Mouse (Mus musculus): ENCODE measurements around the gene Ankzf1. TPM values are rescaled to one million over a fixed set of nuclear protein-coding genes. Genes with fewer than 3 reads are reported as not detected.
"Not testable (repeated sequence)": the region's sequence is repeated elsewhere in the genome, so short reads cannot be mapped to it uniquely, and the experiment has no call there.

Ankzf1 gene
- polyA plus RNA-seq, 1 experiment: 14.5 TPM

- TF ChIP-seq CTCF (conservative IDR thresholded peaks at IDR 0.05; ENCODE audit: insufficient read depth, insufficient read length, low read depth, low read length): 0 out of 2 replicates have a peak, but pooled peaks have one; percentile 1
These were observed 40.5 kb downstream of the Ankzf1 start for GRCm38 (mm10) chr1:75232489-75232888.

GRCm38 (mm10) chr1:75234606-75235005 is 42.7 kb downstream of the Ankzf1 start:
- H3K4me1 ChIP-seq (ENCODE audit: control insufficient read depth, insufficient read depth, low read length): peaks cover 12% of the 10 kb centered on the region
- peak overlapping the region; percentile 26; the same call in 1 of the 2 replicates for H3K27ac ChIP-seq (ENCODE audit: insufficient read depth, low read depth, low read length)
- DNase-seq: peak; percentile 82
- TF ChIP-seq POLR2A (IDR thresholded peaks at IDR 0.05; ENCODE audit: low read depth, low read length) (no peak), CTCF (conservative IDR thresholded peaks at IDR 0.05; ENCODE audit: insufficient read depth, insufficient read length, low read depth, low read length) (peak; percentile 81)
- H3K36me3 ChIP-seq (ENCODE audit: control insufficient read depth, insufficient read depth, low read length): no peaks in the 10 kb centered on the region
- 2% methylated on average over 8 of the region's 8 CpGs for WGBS
- no peaks in the 10 kb centered on the region for H3K27me3 ChIP-seq (replicated peaks; ENCODE audit: control insufficient read depth, insufficient read depth, low read length)
- peak overlapping the region; percentile 32; the same call in 1 of the 2 replicates for H3K4me3 ChIP-seq (ENCODE audit: insufficient read depth, low read depth, low read length)

More at GRCm38 (mm10) chr1:75232489-75232888, 40.5 kb downstream of the Ankzf1 start:
- DNase-seq; H3K27me3 ChIP-seq (replicated peaks; ENCODE audit: control insufficient read depth, insufficient read depth, low read length); H3K4me3 ChIP-seq (ENCODE audit: insufficient read depth, low read depth, low read length); H3K27ac ChIP-seq (ENCODE audit: insufficient read depth, low read depth, low read length); H3K36me3 ChIP-seq (ENCODE audit: control insufficient read depth, insufficient read depth, low read length): not testable (repeated sequence)
- 72% methylated on average over 4 of the region's 4 CpGs for WGBS
- H3K4me1 ChIP-seq (ENCODE audit: control insufficient read depth, insufficient read depth, low read length): peaks cover 12% of the 10 kb centered on the region

- Histone ChIP-seq H3K36me3 (ENCODE audit: control insufficient read depth, insufficient read depth, low read length) (no peaks in the 10 kb centered on the region; the same call in 1 of the 2 replicates), H3K4me3 (ENCODE audit: insufficient read depth, low read depth, low read length) (peak within 1 kb of the TSS; percentile 83), H3K27ac (ENCODE audit: insufficient read depth, low read depth, low read length) (peak within 1 kb of the TSS; percentile 100), H3K4me1 (ENCODE audit: control insufficient read depth, insufficient read depth, low read length) (peaks cover 12% of the 10 kb centered on the region), H3K27me3 (replicated peaks; ENCODE audit: control insufficient read depth, insufficient read depth, low read length) (no peaks in the 10 kb centered on the region)
- DNase-seq: peak; percentile 96
- TF ChIP-seq POLR2A (IDR thresholded peaks at IDR 0.05; ENCODE audit: low read depth, low read length) (peak; percentile 69), CTCF (conservative IDR thresholded peaks at IDR 0.05; ENCODE audit: insufficient read depth, insufficient read length, low read depth, low read length) (no peak)
- under 1% methylated on average over 64 of the region's 64 CpGs for WGBS
These were observed 44.4 kb downstream of the Ankzf1 start, which contains the start of gene Dnajb2 for GRCm38 (mm10) chr1:75236117-75237050. Gene Dnajb2, plus strand, starts transcription at chr1:75236406.

- Histone ChIP-seq H3K4me1 (ENCODE audit: control insufficient read depth, insufficient read depth, low read length) (peaks cover 12% of the 10 kb centered on the region), H3K4me3 (ENCODE audit: insufficient read depth, low read depth, low read length) (no peak overlapping the region), H3K27ac (ENCODE audit: insufficient read depth, low read depth, low read length) (no peak overlapping the region), H3K27me3 (replicated peaks; ENCODE audit: control insufficient read depth, insufficient read depth, low read length) (no peaks in the 10 kb centered on the region), H3K36me3 (ENCODE audit: control insufficient read depth, insufficient read depth, low read length) (no peaks in the 10 kb centered on the region; the same call in 1 of the 2 replicates)
- TF ChIP-seq POLR2A (IDR thresholded peaks at IDR 0.05; ENCODE audit: low read depth, low read length): no peak
- TF ChIP-seq CTCF (conservative IDR thresholded peaks at IDR 0.05; ENCODE audit: insufficient read depth, insufficient read length, low read depth, low read length): no peak
- WGBS: 85% methylated on average over 10 of the region's 10 CpGs
- DNase-seq: no peak
These were observed 47.6 kb downstream of the Ankzf1 start for GRCm38 (mm10) chr1:75239591-75239990.

- Histone ChIP-seq H3K27me3 (replicated peaks; ENCODE audit: control insufficient read depth, insufficient read depth, low read length) (no peaks in the 10 kb centered on the region), H3K36me3 (ENCODE audit: control insufficient read depth, insufficient read depth, low read length) (no peaks in the 10 kb centered on the region; the same call in 1 of the 2 replicates), H3K4me1 (ENCODE audit: control insufficient read depth, insufficient read depth, low read length) (no peaks in the 10 kb centered on the region), H3K4me3 (ENCODE audit: insufficient read depth, low read depth, low read length) (no peak overlapping the region), H3K27ac (ENCODE audit: insufficient read depth, low read depth, low read length) (no peak overlapping the region)
- WGBS: 92% methylated on average over 14 of the region's 14 CpGs
- TF ChIP-seq POLR2A (IDR thresholded peaks at IDR 0.05; ENCODE audit: low read depth, low read length) (no peak), CTCF (conservative IDR thresholded peaks at IDR 0.05; ENCODE audit: insufficient read depth, insufficient read length, low read depth, low read length) (no peak)
- no peak for DNase-seq
These were observed 51.5 kb downstream of the Ankzf1 start for GRCm38 (mm10) chr1:75243411-75243810.

GRCm38 (mm10) chr1:75244175-75244826 is 52.4 kb downstream of the Ankzf1 start:
- Histone ChIP-seq H3K27me3 (replicated peaks; ENCODE audit: control insufficient read depth, insufficient read depth, low read length) (no peaks in the 10 kb centered on the region), H3K4me3 (ENCODE audit: insufficient read depth, low read depth, low read length) (no peak overlapping the region), H3K4me1 (ENCODE audit: control insufficient read depth, insufficient read depth, low read length) (no peaks in the 10 kb centered on the region), H3K36me3 (ENCODE audit: control insufficient read depth, insufficient read depth, low read length) (no peaks in the 10 kb centered on the region; the same call in 1 of the 2 replicates), H3K27ac (ENCODE audit: insufficient read depth, low read depth, low read length) (no peak overlapping the region)
- 92% methylated on average over 12 of the region's 12 CpGs for WGBS
- TF ChIP-seq POLR2A (IDR thresholded peaks at IDR 0.05; ENCODE audit: low read depth, low read length) (no peak), CTCF (conservative IDR thresholded peaks at IDR 0.05; ENCODE audit: insufficient read depth, insufficient read length, low read depth, low read length) (no peak)
- no peak for DNase-seq

Measured in kidney, adult 2 months (tissue).